Mouse (Mus musculus): ENCODE measurements around the gene Scap. TPM values are rescaled to one million over a fixed set of nuclear protein-coding genes. Genes with fewer than 3 reads are reported as not detected.

Gene Scap
- polyA plus RNA-seq, 1 experiment from 2014 or later: 38.7 TPM

GRCm38 (mm10) chr9:110433045-110433444 lies 100.0 kb downstream of the Scap start:
- ATAC-seq (ENCODE audit: low FRiP score, low TSS enrichment): no peak
- H3K9me3 ChIP-seq (ENCODE audit: low read length): no peaks in the 10 kb centered on the region
- no peaks in the 10 kb centered on the region for H3K27me3 ChIP-seq (ENCODE audit: insufficient read depth, low read length)
- H3K27ac ChIP-seq (ENCODE audit: low read length): no peak overlapping the region
- no peaks in the 10 kb centered on the region for H3K4me1 ChIP-seq (ENCODE audit: insufficient read depth, low read length)
- H3K4me3 ChIP-seq (ENCODE audit: low read length): no peak overlapping the region
- 93% methylated on average over 2 of the region's 2 CpGs for WGBS
- no peak overlapping the region for H3K9ac ChIP-seq (replicated peaks; ENCODE audit: low read length)
- H3K4me2 ChIP-seq (replicated peaks; ENCODE audit: low read depth, low read length): no peak overlapping the region
- peaks cover 21% of the 10 kb centered on the region for H3K36me3 ChIP-seq (ENCODE audit: insufficient read depth, low read length)

Other genes with a start within 250 kb of the Scap start
- 96.3 and 117 TPM in 2 replicates for gene Smarcc1, start 215.6 kb upstream of the Scap start, polyA plus RNA-seq (2015; fragmentation: Nextera tagmentation; extraction: Ambion mirVana)
- gene Dhx30, start 215.5 kb upstream of the Scap start, polyA plus RNA-seq (2015; fragmentation: Nextera tagmentation; extraction: Ambion mirVana): 144 and 154 TPM in 2 replicates
- gene Cspg5, start 89.5 kb upstream of the Scap start, polyA plus RNA-seq (2015; fragmentation: Nextera tagmentation; extraction: Ambion mirVana): 1.7 and 2.5 TPM in 2 replicates
- 29.6 and 32.4 TPM in 2 replicates for gene Elp6, start 28.1 kb upstream of the Scap start, polyA plus RNA-seq (2015; fragmentation: Nextera tagmentation; extraction: Ambion mirVana)
- 15.8 and 20.7 TPM in 2 replicates for gene Ptpn23, start 74.9 kb downstream of the Scap start, polyA plus RNA-seq (2015; fragmentation: Nextera tagmentation; extraction: Ambion mirVana)
- 3.4 and 4.8 TPM in 2 replicates for gene Ngp, start 86.5 kb downstream of the Scap start, polyA plus RNA-seq (2015; fragmentation: Nextera tagmentation; extraction: Ambion mirVana)
- 9.3 and 11.6 TPM in 2 replicates for gene Klhl18, start 143.4 kb downstream of the Scap start, polyA plus RNA-seq (2015; fragmentation: Nextera tagmentation; extraction: Ambion mirVana)
- 1.4 and 1.7 TPM in 2 replicates for gene Kif9, start 143.7 kb downstream of the Scap start, polyA plus RNA-seq (2015; fragmentation: Nextera tagmentation; extraction: Ambion mirVana)
- 30.6 and 35.8 TPM in 2 replicates for gene Setd2, start 199.3 kb downstream of the Scap start, polyA plus RNA-seq (2015; fragmentation: Nextera tagmentation; extraction: Ambion mirVana)